Mouse (Mus musculus) cerebellum, adult 2 months (tissue): ENCODE measurements at regions not wholly inside any gene's neighbourhood (a gene's known extent, or its start where the extent isn't known, plus 50 kb on each side); places are given as distances from the start of the nearest gene placed in this dataset.

Experiments used
- DNase-seq, 2 experiments: peaks; one replicate each; pipeline ENCODE4 v3.0.0; 2021
- H3K27ac ChIP-seq: fragments of 200-500 bp; 2 replicates; pipeline ENCODE4 v1.5.1; 2012; ENCODE audit warnings: low read length, control low read depth, inconsistent platforms; ENCODE audit not compliant: insufficient read depth
- H3K27me3 ChIP-seq: fragments of 200-500 bp; 2 replicates; pipeline ENCODE4 v1.6.1; 2012; ENCODE audit warnings: inconsistent platforms, mild to moderate bottlenecking, low read length, moderate library complexity; ENCODE audit not compliant: control insufficient read depth, insufficient read depth
- H3K4me1 ChIP-seq: fragments of 200-500 bp; 2 replicates; pipeline ENCODE4 v1.6.1; 2011; ENCODE audit warnings: low read length; ENCODE audit not compliant: control insufficient read depth, insufficient read depth
- H3K4me3 ChIP-seq: fragments of 200-500 bp; replicated peaks from 2 replicates; pipeline ENCODE3; 2011; ENCODE audit warnings: mild to moderate bottlenecking, low read depth, low read length, control low read depth; ENCODE audit not compliant: insufficient read depth
- CTCF ChIP-seq: fragments of 200-500 bp; IDR thresholded peaks from 2 replicates; pipeline ENCODE4 v1.5.1; 2011; ENCODE audit warnings: low read depth, mild to moderate bottlenecking, control low read depth, low read length, moderate library complexity, borderline replicate concordance; ENCODE audit not compliant: insufficient read depth
- POLR2A ChIP-seq: fragments of 200-500 bp; IDR thresholded peaks from 2 replicates; pipeline ENCODE4 v1.6.1; 2011; ENCODE audit warnings: low read length, control low read depth, borderline replicate concordance; ENCODE audit not compliant: insufficient read depth
- WGBS: fragments of 180-500 bp; shearing (Covaris S2); methylation state at CpG from one replicate; pipeline ENCODE4 v1.1.7; 2018; 5-methylcytosine and 5-hydroxymethylcytosine counted together

DNA sequence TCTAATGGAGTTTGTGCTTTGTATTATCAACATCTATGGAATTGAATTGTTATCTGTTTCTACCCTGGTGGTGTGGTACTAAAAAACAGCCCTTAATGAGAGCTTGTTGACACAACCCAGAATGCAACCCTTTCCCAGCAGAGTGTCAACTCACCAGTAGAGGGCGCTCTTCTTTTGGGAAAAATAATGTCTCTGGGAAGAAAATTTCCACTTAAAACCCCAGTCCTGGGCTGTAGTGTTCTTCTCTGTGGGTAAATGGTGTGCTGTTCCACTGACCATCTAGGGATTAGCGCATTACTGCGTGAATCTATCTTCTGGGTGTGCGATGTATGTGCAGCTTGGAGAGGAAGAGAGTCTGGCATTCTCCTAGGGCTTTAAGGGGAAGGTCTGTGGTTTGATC, 106.5 kb upstream of the Slc30a5 start:
- no peak overlapping the region for H3K4me3 ChIP-seq
- TF ChIP-seq POLR2A: no peak
- TF ChIP-seq CTCF: peak; percentile 58
- no peaks in the 10 kb centered on the region for H3K27me3 ChIP-seq
- no peaks in the 10 kb centered on the region for H3K4me1 ChIP-seq
- no peak overlapping the region for H3K27ac ChIP-seq
- 22% methylated on average over 4 of the region's 4 CpGs for WGBS
- DNase-seq: peak; percentile 65 to 75

DNA sequence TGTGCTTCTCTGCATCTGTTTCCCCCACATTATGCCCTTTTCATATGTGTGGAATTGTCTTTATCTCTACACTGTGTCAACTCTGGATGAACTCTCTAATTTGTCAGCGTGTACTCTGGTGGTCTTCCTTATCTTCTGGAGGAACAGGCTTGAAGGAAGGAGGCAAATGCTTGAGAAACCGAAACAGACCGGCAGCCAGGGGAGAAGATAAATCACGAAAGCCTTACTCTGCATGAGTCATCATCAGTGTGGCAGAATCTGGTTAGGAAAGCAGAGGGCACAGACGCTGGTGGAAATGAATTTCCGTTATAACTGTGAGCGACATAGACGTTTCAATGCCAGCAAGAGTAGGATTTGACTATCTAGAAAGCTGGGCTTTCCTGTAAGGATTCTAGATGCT, 100.0 kb upstream of the Slc30a5 start:
- Histone ChIP-seq H3K4me1 (no peaks in the 10 kb centered on the region), H3K27ac (no peak overlapping the region), H3K27me3 (no peaks in the 10 kb centered on the region), H3K4me3 (no peak overlapping the region)
- TF ChIP-seq POLR2A (no peak), CTCF (no peak)
- WGBS: 90% methylated on average over 8 of the region's 8 CpGs
- DNase-seq: no peak

DNA sequence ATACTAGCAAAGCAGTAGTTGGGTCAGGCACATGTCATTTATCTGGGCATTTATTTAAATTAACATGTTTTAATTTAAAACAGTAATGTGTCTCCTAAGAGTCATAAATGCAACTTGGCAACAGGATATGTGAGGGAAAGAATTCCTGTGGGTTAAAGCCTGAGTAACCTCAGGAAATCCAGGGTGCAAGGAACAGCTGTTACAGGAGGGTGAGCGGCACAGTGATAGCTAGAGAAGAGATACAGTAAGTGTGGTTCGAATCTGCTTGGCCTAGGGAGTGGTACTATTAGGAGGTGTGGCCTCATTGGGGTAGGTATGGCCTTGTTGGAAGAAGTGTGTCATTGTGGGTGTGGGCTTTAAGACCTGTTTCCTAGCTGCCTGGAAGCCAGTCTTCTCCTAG, 66.3 kb upstream of the Slc30a5 start:
- H3K27ac ChIP-seq: no peak overlapping the region
- DNase-seq: no peak
- TF ChIP-seq POLR2A (no peak), CTCF (no peak)

DNA sequence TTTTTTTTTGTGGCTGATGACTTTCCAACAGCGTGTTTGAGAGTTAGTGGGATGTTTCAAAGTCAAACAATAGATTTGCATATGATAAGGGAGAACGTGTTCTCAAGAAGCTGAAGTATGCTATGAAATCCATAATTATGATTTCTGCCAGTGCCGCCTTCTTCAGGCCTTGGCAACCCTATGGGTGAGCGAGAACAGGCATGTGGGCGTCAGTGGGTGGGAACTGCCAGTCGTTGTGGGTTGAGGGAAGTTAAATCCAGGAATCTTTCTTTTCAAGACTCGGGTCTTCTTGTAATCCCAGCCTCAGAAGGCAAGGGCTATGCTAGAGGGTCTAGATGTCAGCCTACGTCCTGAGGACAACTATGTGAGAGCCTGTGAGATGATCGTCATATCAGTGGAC, 60.6 kb upstream of the Slc30a5 start:
- Histone ChIP-seq H3K27me3 (no peaks in the 10 kb centered on the region), H3K4me3 (no peak overlapping the region), H3K4me1 (no peaks in the 10 kb centered on the region), H3K27ac (no peak overlapping the region)
- no peak for DNase-seq
- 91% methylated on average over 9 of the region's 9 CpGs for WGBS
- TF ChIP-seq CTCF: no peak
- TF ChIP-seq POLR2A: no peak

More for the DNA sequence above, 66.3 kb upstream of the Slc30a5 start:
- no peaks in the 10 kb centered on the region for H3K4me1 ChIP-seq
- no peaks in the 10 kb centered on the region for H3K27me3 ChIP-seq
- H3K4me3 ChIP-seq: no peak overlapping the region
- WGBS: 84% methylated on average over 2 of the region's 2 CpGs

DNA sequence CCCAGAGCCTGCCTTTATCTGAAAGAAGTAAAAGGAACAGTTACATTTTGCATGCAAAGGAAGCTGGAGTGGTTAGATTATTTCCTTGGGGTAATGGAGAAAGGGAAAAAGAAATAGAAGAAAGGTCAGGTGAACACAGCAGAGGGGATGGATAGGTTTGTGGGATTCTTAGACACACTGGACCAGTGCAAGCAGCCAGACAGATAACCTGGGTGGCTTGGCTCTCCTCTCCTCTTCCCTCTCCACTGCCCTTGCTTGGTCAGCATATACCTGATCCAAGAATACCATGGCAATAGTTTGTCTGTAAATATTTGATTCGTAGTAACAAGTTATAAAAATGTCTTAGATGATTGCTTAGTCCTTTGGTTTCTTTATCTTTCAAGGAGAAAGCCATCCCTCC, 59.9 kb upstream of the Slc30a5 start:
- TF ChIP-seq CTCF (no peak), POLR2A (no peak)
- WGBS: 85% methylated on average over 1 of the region's 1 CpGs
- Histone ChIP-seq H3K4me3 (no peak overlapping the region), H3K27ac (no peak overlapping the region), H3K4me1 (no peaks in the 10 kb centered on the region), H3K27me3 (no peaks in the 10 kb centered on the region)
- no peak for DNase-seq

DNA sequence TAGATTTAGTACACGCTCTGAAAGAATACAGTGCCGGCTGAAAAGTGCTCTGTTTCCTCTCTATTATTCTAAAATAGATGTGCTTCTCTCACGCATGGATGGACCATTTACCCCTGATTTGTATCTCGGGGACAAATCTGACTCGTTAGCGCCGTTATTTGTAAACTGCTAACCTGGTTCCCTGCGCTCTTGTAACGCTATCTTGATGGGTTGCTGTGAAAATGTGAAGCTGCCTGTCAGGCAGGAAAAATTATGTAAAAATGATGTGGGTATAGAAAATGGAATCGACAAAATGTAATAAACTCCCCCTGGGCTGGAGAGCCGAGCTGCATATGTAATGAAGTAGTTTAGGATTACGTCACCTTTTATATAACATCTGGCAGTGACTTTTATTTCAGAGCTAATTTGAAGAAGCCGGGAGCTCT, 59.4 kb upstream of the Slc30a5 start:
- 55% methylated on average over 13 of the region's 13 CpGs for whole genome bisulfite sequencing
- H3K4me3 ChIP-seq: no peak overlapping the region
- no peak for TF ChIP-seq POLR2A
- TF ChIP-seq CTCF: no peak
- H3K27me3 ChIP-seq: no peaks in the 10 kb centered on the region
- no peak for DNase-seq
- no peaks in the 10 kb centered on the region for H3K4me1 ChIP-seq
- H3K27ac ChIP-seq: no peak overlapping the region

DNA sequence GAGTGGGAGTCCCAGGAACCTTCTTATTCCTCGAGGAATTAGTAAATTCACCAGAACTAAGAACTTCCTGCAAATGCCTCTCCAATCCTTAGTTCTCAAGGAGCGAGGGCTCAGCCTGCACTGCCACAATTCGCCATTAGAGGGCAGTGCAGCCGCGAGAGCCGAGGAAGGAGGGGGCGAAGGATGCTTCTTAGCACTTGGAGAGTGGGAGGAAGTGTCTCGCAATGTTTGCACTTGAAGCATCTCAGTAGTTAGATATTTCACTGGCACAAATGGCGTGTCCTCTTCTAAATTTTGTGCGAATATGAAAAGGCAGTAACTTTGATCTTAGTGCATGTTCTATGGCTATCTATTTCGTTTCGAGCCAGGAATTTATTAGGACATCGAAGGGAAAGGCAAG, 59.0 kb upstream of the Slc30a5 start:
- TF ChIP-seq POLR2A (no peak), CTCF (peak; percentile 95)
- H3K4me3 ChIP-seq: no peak overlapping the region
- H3K27me3 ChIP-seq: no peaks in the 10 kb centered on the region
- H3K4me1 ChIP-seq: no peaks in the 10 kb centered on the region
- WGBS: 22% methylated on average over 13 of the region's 13 CpGs
- peak; percentile 52 to 79 for DNase-seq
- H3K27ac ChIP-seq: no peak overlapping the region

DNA sequence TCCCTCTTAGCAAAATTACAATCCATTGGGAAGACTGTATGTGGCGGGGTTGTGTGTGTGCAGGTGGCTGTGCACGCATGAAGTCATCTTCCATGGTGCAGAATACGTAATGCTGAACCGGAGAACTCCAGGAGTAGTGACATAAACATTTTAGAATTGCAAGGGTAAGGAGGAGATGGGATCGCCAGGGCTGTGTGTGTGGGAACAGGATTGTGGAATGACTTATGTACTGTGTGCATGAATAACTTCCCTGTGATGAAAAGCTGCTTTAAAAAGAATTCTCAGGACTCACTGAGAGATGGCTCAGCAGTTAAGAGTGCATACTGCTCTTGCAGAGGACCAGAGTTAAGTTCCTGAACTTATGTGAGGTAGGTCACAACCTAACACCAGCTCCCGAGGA, 57.2 kb upstream of the Slc30a5 start:
- WGBS: 83% methylated on average over 6 of the region's 6 CpGs

DNA sequence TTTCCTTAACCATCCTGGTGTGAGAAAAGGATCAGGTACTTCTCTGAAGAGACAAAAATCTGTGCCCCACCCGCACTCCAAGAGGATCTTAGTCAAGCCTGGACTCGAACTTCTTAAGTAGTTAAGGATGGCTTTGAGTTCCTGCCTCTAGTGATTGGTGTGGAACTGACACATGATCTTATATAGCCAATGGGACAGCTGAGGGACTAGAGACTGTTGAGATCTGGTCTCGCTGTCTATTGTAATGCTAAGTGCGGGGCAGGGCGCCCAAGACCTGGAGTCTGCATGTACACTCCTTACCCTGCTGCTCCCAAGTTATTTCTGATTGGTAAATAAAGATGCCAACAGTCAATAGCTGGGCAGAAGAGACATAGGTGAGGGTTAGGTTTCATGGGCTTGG, 55.3 kb upstream of the Slc30a5 start:
- H3K27ac ChIP-seq: no peak overlapping the region
- WGBS: 96% methylated on average over 5 of the region's 5 CpGs
- TF ChIP-seq CTCF: no peak
- no peak for TF ChIP-seq POLR2A

More for the DNA sequence above, 57.2 kb upstream of the Slc30a5 start:
- no peak for DNase-seq
- Histone ChIP-seq H3K4me1 (no peaks in the 10 kb centered on the region), H3K27me3 (no peaks in the 10 kb centered on the region), H3K4me3 (no peak overlapping the region), H3K27ac (no peak overlapping the region)
- TF ChIP-seq POLR2A: no peak
- no peak for TF ChIP-seq CTCF

More for the DNA sequence above, 55.3 kb upstream of the Slc30a5 start:
- Histone ChIP-seq H3K4me3 (no peak overlapping the region), H3K4me1 (no peaks in the 10 kb centered on the region), H3K27me3 (no peaks in the 10 kb centered on the region)
- no peak for DNase-seq
